Mouse (Mus musculus) liver, postnatal 0 days (tissue): Measurements from ENCODE around the gene Zmynd10. TPM values are rescaled to one million over a fixed set of nuclear protein-coding genes. Genes with fewer than 3 reads are reported as not detected.

Experiments used
- ATAC-seq: fragments of 200-750 bp; cut with Nextera tagmentation; 2 replicates; pipeline ENCODE4 v1.8.0; 2017; ENCODE audit warnings: mild to moderate bottlenecking, moderate library complexity
- DNase-seq: peaks from one replicate; pipeline ENCODE4 v3.0.0-alpha.2; 2016
- H3K27ac ChIP-seq: fragments of 300-500 bp; sonication (generic); 2 replicates; pipeline ENCODE4 v1.5.1; 2014; ENCODE audit warnings: antibody characterized with exemption, moderate library complexity, mild to moderate bottlenecking, low read depth
- H3K27me3 ChIP-seq: fragments of 300-500 bp; sonication (generic); 2 replicates; pipeline ENCODE4 v1.6.1; 2014; ENCODE audit warnings: low read length, control low read depth, mixed read lengths; ENCODE audit not compliant: insufficient read depth
- H3K36me3 ChIP-seq: fragments of 300-500 bp; sonication (generic); replicated peaks from 2 replicates; pipeline ENCODE4 v1.6.1; 2014; ENCODE audit warnings: mild to moderate bottlenecking, control low read depth, low read length, moderate library complexity, mixed read lengths; ENCODE audit not compliant: insufficient read depth
- H3K4me1 ChIP-seq: fragments of 300-500 bp; sonication (generic); 2 replicates; pipeline ENCODE4 v1.6.1; 2014; ENCODE audit warnings: antibody characterized with exemption, mild to moderate bottlenecking, control low read depth; ENCODE audit not compliant: insufficient read depth
- H3K4me2 ChIP-seq: fragments of 300-500 bp; sonication (generic); 2 replicates; pipeline ENCODE4 v1.6.1; 2014; ENCODE audit warnings: low read depth, mild to moderate bottlenecking, low read length, moderate library complexity, mixed read lengths
- H3K4me3 ChIP-seq: fragments of 300-500 bp; sonication (generic); 2 replicates; pipeline ENCODE4 v1.5.1; 2014; ENCODE audit warnings: low read depth, low read length
- H3K9ac ChIP-seq: fragments of 300-500 bp; sonication (generic); replicated peaks from 2 replicates; pipeline ENCODE4 v1.6.1; 2014; ENCODE audit warnings: mild to moderate bottlenecking, moderate library complexity
- H3K9me3 ChIP-seq: fragments of 300-500 bp; sonication (generic); 2 replicates; pipeline ENCODE4 v1.6.1; 2016; ENCODE audit warnings: mild to moderate bottlenecking, control low read depth, low read length, mixed read lengths
- CTCF ChIP-seq: sonication (generic); IDR thresholded peaks from 2 replicates; pipeline ENCODE4 v1.5.1; 2016; ENCODE audit warnings: antibody characterized with exemption, low read depth
- EP300 ChIP-seq: IDR thresholded peaks from 2 replicates; pipeline ENCODE4 v1.6.1; 2016; ENCODE audit warnings: antibody characterized with exemption, low read depth, mild to moderate bottlenecking
- WGBS: fragments of 180-500 bp; shearing (Covaris S2); extraction: QIAGEN DNeasy Blood & Tissue Kit; methylation state at CpG from one replicate; pipeline ENCODE4 v1.1.7; 2014; ENCODE audit not compliant: insufficient replicate concordance; 5-methylcytosine and 5-hydroxymethylcytosine counted together
- polyA plus RNA-seq: library from polyadenylated mRNA; unstranded; fragments of >200 nt; fragmentation: Nextera tagmentation; extraction: Ambion mirVana; gene quantifications from 2 replicates; pipeline ENCODE4 v1.2.1, GENCODE M21; 2015

Zmynd10 gene
- polyA plus RNA-seq, 1 experiment from 2014 or later: 0.73 TPM

DNA sequence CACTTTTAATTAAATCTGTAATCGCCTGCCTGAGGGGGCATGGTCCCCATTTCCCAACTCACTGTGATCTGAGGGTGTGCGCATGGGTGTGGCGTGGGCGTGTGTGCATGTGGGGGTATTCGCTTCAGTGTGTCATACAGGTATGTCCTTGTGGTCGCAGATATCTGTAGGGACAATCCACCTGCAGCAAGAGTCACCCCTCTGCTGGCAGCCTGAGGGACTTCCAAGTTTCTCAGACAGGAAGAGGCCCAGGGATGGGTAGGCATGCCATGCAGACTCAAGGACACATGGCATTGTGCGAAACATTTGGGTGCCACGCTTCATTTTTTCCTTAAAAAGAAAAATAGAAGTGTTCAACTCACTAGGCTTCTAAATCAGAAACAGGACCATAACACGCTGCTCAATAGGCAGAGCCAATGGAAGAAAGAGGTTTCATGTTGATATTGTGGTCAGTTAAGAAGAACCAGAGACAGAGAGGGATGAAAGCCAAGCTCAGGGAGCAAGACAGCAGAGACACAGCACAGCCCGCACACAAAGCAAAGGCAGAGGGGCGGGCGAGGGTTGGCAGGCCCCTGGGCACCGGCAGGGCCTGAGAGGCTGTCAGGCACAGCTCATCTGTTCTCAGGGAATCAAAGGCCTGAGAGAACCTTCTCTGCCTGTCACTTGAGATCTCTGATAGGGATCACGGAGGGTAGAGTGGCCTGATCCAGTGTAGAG is 36.6 kb upstream of the Zmynd10 start:
- Histone ChIP-seq H3K36me3 (no peaks in the 10 kb centered on the region), H3K9ac (no peak overlapping the region), H3K27me3 (no peaks in the 10 kb centered on the region), H3K27ac (no peak overlapping the region), H3K4me3 (no peak overlapping the region), H3K4me1 (no peaks in the 10 kb centered on the region), H3K9me3 (no peaks in the 10 kb centered on the region), H3K4me2 (no peak overlapping the region)
- TF ChIP-seq EP300 (no peak), CTCF (no peak)
- DNase-seq: no peak
- no peak for ATAC-seq
- WGBS: 79% methylated on average over 14 of the region's 14 CpGs

GRCm38 (mm10) chr9:107511436-107511835 is 35.7 kb upstream of the Zmynd10 start:
- H3K9ac ChIP-seq: no peak overlapping the region
- H3K4me3 ChIP-seq: no peak overlapping the region
- H3K36me3 ChIP-seq: no peaks in the 10 kb centered on the region
- H3K4me2 ChIP-seq: no peak overlapping the region
- no peak for ATAC-seq
- no peaks in the 10 kb centered on the region for H3K27me3 ChIP-seq
- 68% methylated on average over 8 of the region's 8 CpGs for WGBS
- H3K9me3 ChIP-seq: no peaks in the 10 kb centered on the region
- H3K27ac ChIP-seq: no peak overlapping the region
- H3K4me1 ChIP-seq: no peaks in the 10 kb centered on the region
- DNase-seq: no peak
- TF ChIP-seq CTCF (no peak), EP300 (no peak)

GRCm38 (mm10) chr9:107512326-107512725 is 34.8 kb upstream of the Zmynd10 start:
- ATAC-seq (no peak), DNase-seq (no peak)
- WGBS: 76% methylated on average over 16 of the region's 16 CpGs
- Histone ChIP-seq H3K4me2 (no peak overlapping the region), H3K27ac (no peak overlapping the region), H3K27me3 (no peaks in the 10 kb centered on the region), H3K4me1 (no peaks in the 10 kb centered on the region), H3K9me3 (no peaks in the 10 kb centered on the region), H3K4me3 (no peak overlapping the region), H3K9ac (no peak overlapping the region), H3K36me3 (no peaks in the 10 kb centered on the region)
- TF ChIP-seq CTCF (no peak), EP300 (no peak)

GRCm38 (mm10) chr9:107514303-107514955 is 32.7 kb upstream of the Zmynd10 start:
- Histone ChIP-seq H3K4me1 (no peaks in the 10 kb centered on the region), H3K27me3 (no peaks in the 10 kb centered on the region), H3K36me3 (no peaks in the 10 kb centered on the region), H3K9me3 (no peaks in the 10 kb centered on the region), H3K4me3 (no peak overlapping the region), H3K27ac (no peak overlapping the region), H3K4me2 (no peak overlapping the region), H3K9ac (no peak overlapping the region)
- 21% methylated on average over 14 of the region's 14 CpGs for WGBS
- peak; percentile 89 for DNase-seq
- TF ChIP-seq EP300: no peak
- TF ChIP-seq CTCF: peak; percentile 100
- peak; percentile 44 for ATAC-seq

GRCm38 (mm10) chr9:107520331-107520730 is 26.8 kb upstream of the Zmynd10 start:
- peaks cover 16% of the 10 kb centered on the region for H3K27me3 ChIP-seq
- no peak overlapping the region for H3K27ac ChIP-seq
- no peak overlapping the region for H3K4me2 ChIP-seq
- no peaks in the 10 kb centered on the region for H3K9me3 ChIP-seq
- no peak overlapping the region for H3K4me3 ChIP-seq
- peaks cover 2% of the 10 kb centered on the region; the same call in 1 of the 2 replicates for H3K4me1 ChIP-seq
- no peak for TF ChIP-seq CTCF
- TF ChIP-seq EP300: no peak
- no peak overlapping the region for H3K9ac ChIP-seq
- DNase-seq (no peak), ATAC-seq (no peak)
- WGBS: 67% methylated on average over 6 of the region's 6 CpGs
- H3K36me3 ChIP-seq: no peaks in the 10 kb centered on the region

DNA sequence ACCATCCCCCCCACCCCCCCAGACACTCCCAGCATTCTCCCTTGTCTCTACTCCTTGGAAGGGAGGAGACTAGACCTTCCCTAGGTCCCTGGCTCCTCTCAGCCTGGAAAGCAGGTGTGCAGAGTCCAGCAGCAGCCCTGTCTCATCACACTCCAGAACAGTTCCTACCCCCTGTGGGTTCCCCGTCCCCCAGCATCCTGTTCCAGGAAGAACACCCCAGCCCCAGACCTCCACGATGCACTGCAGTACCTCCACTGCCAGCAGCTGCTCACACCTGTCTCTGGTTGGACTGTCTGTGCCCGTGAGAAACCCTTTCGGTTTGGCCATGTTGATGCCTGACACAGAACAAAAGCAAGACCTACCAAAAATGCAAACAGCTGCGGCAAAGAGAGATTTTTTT is 25.9 kb upstream of the Zmynd10 start:
- WGBS: 44% methylated on average over 5 of the region's 5 CpGs
- no peak overlapping the region for H3K9ac ChIP-seq
- no peak overlapping the region for H3K27ac ChIP-seq
- peaks cover 3% of the 10 kb centered on the region; the same call in 1 of the 2 replicates for H3K4me1 ChIP-seq
- H3K4me2 ChIP-seq: no peak overlapping the region
- H3K9me3 ChIP-seq: no peaks in the 10 kb centered on the region
- H3K36me3 ChIP-seq: no peaks in the 10 kb centered on the region
- TF ChIP-seq CTCF (no peak), EP300 (no peak)
- DNase-seq (no peak), ATAC-seq (no peak)
- no peak overlapping the region for H3K4me3 ChIP-seq
- peaks cover 24% of the 10 kb centered on the region for H3K27me3 ChIP-seq
